Mouse (Mus musculus) neutrophil, adult 5-6 weeks (primary cell): ENCODE measurements around the gene Arid3b. TPM values are rescaled to one million over a fixed set of nuclear protein-coding genes. Genes with fewer than 3 reads are reported as not detected.
"Not testable (repeated sequence)": the region's sequence is repeated elsewhere in the genome, so short reads cannot be mapped to it uniquely, and the experiment has no call there.

Source experiments
- ATAC-seq: fragments of 151-379, 151-347 bp; 2 replicates; pipeline ENCODE4 v1.8.0; 2017; ENCODE audit warnings: mild to moderate bottlenecking, moderate TSS enrichment; ENCODE audit not compliant: insufficient number of reproducible peaks, poor library complexity, low FRiP score, severe bottlenecking; ENCODE audit errors: extremely low read depth
- total RNA-seq: library from RNA; stranded (forward); fragments of 200-1000 nt; gene quantifications from 2 replicates; pipeline ENCODE4 v1.2.3, GENCODE M21; 2017

Gene Arid3b
- total RNA-seq, result 47.4 and 51.3 TPM in 2 replicates

DNA sequence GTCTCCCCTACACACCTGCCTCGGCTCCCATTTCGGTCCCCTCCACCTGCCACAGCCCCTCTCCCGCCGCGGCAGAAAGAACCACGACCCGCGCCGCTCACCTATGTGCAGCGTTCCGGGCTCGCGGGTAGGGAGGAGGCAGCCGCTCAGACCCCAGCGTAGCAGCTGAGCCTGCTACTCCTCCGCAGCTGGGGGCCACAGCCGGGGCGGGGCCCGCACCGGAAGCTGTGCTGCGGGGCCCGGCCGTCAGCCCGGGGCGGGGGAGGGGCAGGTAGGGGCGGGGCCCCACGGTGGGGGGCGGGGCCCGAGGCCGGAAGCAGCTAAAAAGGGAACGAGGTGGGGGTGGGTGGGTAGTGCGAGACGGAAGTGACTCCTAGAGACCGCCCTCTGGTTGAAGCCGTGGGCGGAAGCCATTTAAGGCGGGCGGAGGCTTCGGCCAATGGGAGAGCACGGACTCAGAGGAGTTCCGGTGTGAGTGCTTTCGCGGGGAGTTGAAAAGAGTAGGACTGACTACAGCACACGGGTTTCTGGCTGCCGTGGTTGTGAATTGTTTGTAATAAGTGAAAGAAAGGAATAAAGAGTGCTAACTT lies at the start of gene Arid3b:
Gene Arid3b, minus strand, starts transcription at position 213 of the 590 bp plus-strand sequence.
- peak; percentile 98 for ATAC-seq

DNA sequence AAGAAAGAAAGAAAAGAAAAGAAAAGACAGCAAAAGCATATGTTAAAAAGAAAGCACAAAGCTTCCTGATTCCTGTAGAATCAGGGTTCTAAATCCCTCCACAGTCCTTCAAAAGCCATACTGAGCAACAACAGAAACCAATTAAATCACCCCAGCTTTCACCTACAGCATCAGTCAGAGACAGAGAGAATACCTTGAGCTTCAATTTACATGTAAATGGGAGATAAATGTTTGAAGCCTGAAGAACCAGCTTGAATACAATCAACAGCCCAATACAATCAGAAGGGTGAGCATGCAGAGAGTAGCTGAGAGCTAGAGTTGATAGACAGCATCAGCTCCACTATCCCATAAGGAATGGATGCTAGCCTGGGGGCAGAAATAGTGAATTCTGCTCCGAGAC lies 46.8 kb upstream of the Arid3b start:
- ATAC-seq, result no peak

- not testable (repeated sequence) for ATAC-seq
Observed at GRCm38 (mm10) chr9:57881781-57882180, 45.2 kb upstream of the Arid3b start.

DNA sequence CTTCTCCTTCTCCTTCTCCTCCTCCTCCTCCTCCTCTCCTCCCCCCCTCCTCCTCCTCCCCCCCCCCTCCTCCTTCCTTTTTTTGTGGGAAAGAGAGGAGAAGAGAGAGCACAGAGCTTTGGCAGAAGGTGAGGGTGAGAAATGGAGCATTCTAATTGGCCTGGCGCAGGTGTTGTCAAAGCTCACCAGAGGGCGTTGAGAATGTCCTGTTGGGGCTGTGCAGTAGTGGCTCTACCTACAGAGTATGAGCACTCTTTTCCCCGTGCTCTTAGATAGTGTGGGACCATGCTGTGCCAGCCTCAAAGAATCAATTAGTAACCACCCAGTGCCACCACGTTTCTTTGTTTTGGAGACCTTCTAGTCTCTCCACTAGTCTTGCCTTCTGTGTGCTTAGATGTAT lies 43.7 kb upstream of the Arid3b start:
- ATAC-seq, result no peak

- ATAC-seq, result no peak
Observed at GRCm38 (mm10) chr9:57879213-57879612, 42.6 kb upstream of the Arid3b start.

- no peak for ATAC-seq
Observed at GRCm38 (mm10) chr9:57874994-57875393, 38.4 kb upstream of the Arid3b start.

DNA sequence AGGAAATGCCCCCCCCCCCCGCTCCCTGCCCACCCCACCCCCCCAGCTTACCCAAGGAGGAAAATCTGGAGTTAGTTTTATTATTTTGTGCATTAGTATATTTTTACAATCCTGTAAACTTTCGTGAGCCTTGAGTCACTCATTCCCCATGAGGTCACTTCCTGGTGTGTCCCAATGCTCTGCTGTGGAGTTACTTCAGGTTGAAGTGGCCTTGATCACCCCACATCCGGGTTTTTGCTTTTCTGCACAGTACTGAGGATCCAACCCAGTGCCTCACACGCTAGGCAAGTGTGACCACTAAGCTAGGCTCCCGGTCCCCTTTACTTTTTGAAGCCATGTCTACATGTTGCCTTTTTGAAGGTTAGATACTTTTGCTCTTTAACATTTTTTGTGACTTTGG lies 37.5 kb upstream of the Arid3b start:
- ATAC-seq, result no peak

GRCm38 (mm10) chr9:57870273-57870816 lies 33.8 kb upstream of the Arid3b start:
- no peak for ATAC-seq

- ATAC-seq, result no peak
Observed at GRCm38 (mm10) chr9:57868767-57869166, 32.2 kb upstream of the Arid3b start.

DNA sequence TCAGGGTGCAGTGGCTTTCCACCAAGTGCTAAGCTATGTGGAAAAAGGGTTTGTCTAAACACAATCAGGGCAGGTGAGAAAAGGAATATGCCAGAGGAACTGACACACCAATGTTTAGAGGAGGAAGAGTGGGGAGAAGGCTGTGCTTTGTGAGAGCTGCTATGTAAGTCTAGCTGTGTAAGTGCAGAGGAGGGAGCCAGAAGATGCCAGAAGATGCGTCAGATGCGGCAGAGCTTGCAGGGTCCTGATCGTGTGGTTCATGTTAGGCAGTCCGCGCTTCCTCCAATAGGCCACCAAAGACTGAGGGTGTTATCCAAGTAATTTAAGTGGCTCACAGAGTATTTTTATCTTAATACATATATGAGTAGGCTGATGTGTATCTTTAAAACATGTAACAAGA lies 31.3 kb upstream of the Arid3b start:
- no peak for ATAC-seq

GRCm38 (mm10) chr9:57867236-57867635 lies 30.6 kb upstream of the Arid3b start:
- no peak for ATAC-seq

DNA sequence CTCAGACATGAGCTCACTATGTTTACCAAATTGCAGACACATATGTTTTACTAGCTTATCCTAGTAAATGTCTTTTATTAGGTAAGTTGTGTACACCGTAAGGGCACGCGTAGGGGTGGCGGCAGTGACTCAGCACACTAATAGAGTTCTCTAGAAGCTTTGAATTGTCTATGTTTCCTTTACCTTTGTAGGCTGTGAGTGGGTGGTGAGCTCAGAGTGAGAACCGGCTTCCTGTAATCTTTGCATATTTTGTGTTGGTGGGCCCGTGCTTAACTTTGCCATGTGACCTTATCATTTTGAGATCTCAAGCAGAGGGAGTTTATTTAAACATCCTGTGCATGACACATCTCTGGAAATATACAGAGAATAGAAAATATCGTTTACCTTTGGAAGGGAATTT lies 29.9 kb upstream of the Arid3b start:
- no peak for ATAC-seq

GRCm38 (mm10) chr9:57864336-57864735 lies 27.7 kb upstream of the Arid3b start:
- no peak for ATAC-seq

- peak; percentile 92 for ATAC-seq
Observed at GRCm38 (mm10) chr9:57861951-57862471, 25.4 kb upstream of the Arid3b start.

DNA sequence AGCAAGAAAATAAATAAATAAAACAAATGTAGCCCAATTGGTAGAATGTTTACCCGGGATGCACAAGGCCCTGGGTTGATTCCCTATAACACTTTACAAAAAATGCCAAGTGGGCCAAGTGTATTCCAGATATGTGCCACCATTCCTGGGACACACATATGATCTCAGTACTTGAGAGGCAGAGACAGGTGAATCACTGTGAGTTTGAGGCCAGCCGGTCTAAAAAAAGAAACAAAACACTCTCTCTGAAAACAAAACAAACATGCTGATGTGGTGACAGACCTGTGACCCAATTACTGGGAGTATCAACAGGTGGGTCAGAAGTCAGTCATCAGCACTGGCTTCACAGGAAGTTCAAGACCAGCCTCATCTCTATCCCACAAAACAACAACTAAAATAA lies 19.9 kb upstream of the Arid3b start:
- ATAC-seq, result no peak

- ATAC-seq, result peak; percentile 85
Observed at GRCm38 (mm10) chr9:57854280-57854679, 17.7 kb upstream of the Arid3b start.

DNA sequence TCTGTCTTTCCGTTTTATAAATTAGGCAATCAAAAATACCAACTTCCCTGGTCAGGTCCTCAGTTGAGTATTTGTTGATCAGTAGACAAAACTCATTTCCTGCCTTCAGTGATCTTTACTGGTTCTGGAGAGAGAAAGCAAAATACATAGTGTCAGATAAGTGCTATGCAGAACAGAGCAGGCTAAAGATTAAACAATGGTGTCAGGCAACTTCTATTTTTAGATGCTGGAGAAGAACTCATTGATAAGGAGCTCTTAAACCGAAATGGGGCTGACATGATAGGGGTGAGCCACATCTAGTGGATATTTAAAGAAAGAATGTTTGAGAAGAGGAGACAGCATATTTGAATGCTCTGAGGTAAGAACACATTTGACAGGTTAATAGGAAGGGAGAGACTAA lies 2.4 kb upstream of the Arid3b start:
- ATAC-seq, result no peak

GRCm38 (mm10) chr9:57835841-57836514 lies 615 bp downstream of the Arid3b start:
- no peak for ATAC-seq

- no peak for ATAC-seq
Observed at GRCm38 (mm10) chr9:57834629-57835417, 1.8 kb downstream of the Arid3b start.
